Mouse (Mus musculus) bone marrow, adult 2 months (tissue): ENCODE measurements around the gene Gps2.

Source experiments
- CTCF ChIP-seq: fragments of 200-500 bp; IDR thresholded peaks from 2 replicates; pipeline ENCODE4 v1.5.1; 2011; ENCODE audit warnings: low read length, control low read depth; ENCODE audit not compliant: control insufficient read depth, insufficient read depth
- POLR2A ChIP-seq: fragments of 200-500 bp; IDR thresholded peaks from 2 replicates; pipeline ENCODE4 v1.6.1; 2011; ENCODE audit warnings: low read depth, mild to moderate bottlenecking, control low read depth, low read length, borderline replicate concordance; ENCODE audit not compliant: control insufficient read depth

DNA sequence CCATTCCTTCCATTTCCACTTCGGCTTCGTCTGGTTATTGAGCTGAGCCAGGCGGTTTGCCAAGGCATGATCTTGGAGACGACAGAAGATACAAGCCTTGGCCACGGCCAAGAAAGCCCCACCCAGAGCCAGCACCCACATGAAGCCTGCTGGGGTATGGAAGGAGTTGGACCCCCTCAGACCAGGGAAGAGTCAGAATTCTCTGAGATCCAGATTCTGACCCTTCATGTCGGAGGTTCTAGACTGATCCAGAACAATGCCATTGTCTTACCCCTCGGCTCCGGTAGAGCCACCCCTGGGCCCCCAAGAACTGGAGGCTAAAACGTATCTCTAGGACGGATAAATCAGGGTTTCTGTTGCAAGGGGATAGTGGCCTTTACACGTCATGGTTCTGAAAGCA, 35.8 kb upstream of the Gps2 start, which contains the start of gene Tmem95:
- TF ChIP-seq CTCF (no peak), POLR2A (no peak)
